ENCODE assay signal across 26 mouse cellular contexts in genomic region chr4:95178467-95178866, GRCm38 (mm10).
A peak's percentile ranks its signal among the peaks of the same experiment; 100 is the strongest.
DNase-seq lines count a peak whose midpoint lies in the region; ATAC-seq and TF ChIP-seq lines count a peak whose summit lies in the region.
"Had no signal": no experiment of that assay in that cellular context is flagged by ENCODE, and none has a peak within 500 bp of the region (broad histone marks: within the 10 kb centered on the region; RNA-seq: fewer than 3 reads in every experiment).

No protein-coding gene starts in this region.

- H3K4me2 ChIP-seq in stomach, postnatal 0 days (replicated peaks; ENCODE audit: low read depth): no peak overlapping the region
- H3K4me2 ChIP-seq: heart, embryonic 13.5 days; hindbrain, embryonic 12.5 days; limb, embryonic 15.5 days; midbrain, embryonic 13.5 days; neural tube, embryonic 15.5 days; stomach, embryonic 15.5 days had no signal

- peak overlapping the region; percentile 28; the same call in 1 of the 2 replicates for H3K27ac ChIP-seq in left cerebral cortex, adult 2 months
- no peak overlapping the region for H3K27ac ChIP-seq in stomach, postnatal 0 days (replicated peaks)
- H3K27ac ChIP-seq: gastrocnemius, adult 2 months; heart, embryonic 13.5 days; hindbrain, embryonic 12.5 days; limb, embryonic 10.5 days; limb, embryonic 15.5 days; midbrain, embryonic 13.5 days; neural tube, embryonic 15.5 days; stomach, embryonic 15.5 days had no signal

- H3K36me3 ChIP-seq in stomach, postnatal 0 days (ENCODE audit: control insufficient read depth, insufficient read depth, low read length): no peaks in the 10 kb centered on the region
- H3K36me3 ChIP-seq: heart, embryonic 13.5 days; hindbrain, embryonic 12.5 days; limb, embryonic 10.5 days; limb, embryonic 15.5 days; midbrain, embryonic 13.5 days; neural tube, embryonic 15.5 days; stomach, embryonic 15.5 days had no signal

- intact Hi-C loops in left cerebral cortex, adult 2 months (cut with DNase I): no loop called here

- no peak for TF ChIP-seq EP300 in stomach, postnatal 0 days (optimal IDR thresholded peaks at IDR 0.05)

- no peaks in the 10 kb centered on the region for H3K4me1 ChIP-seq in stomach, postnatal 0 days (replicated peaks; ENCODE audit: control insufficient read depth, insufficient read depth)
- H3K4me1 ChIP-seq: hindbrain, embryonic 12.5 days; limb, embryonic 15.5 days; midbrain, embryonic 13.5 days; neural tube, embryonic 15.5 days; stomach, embryonic 15.5 days had no signal

- H3K27me3 ChIP-seq in stomach, postnatal 0 days (ENCODE audit: control insufficient read depth, insufficient read depth, low read length): no peaks in the 10 kb centered on the region
- H3K27me3 ChIP-seq: heart, embryonic 13.5 days; hindbrain, embryonic 12.5 days; limb, embryonic 15.5 days; neural tube, embryonic 15.5 days; stomach, embryonic 15.5 days had no signal

- WGBS in stomach, postnatal 0 days: 35% methylated on average over 3 of the region's 3 CpGs

- no peak overlapping the region for H3K4me3 ChIP-seq in left cerebral cortex, adult 2 months
- no peak overlapping the region for H3K4me3 ChIP-seq in stomach, postnatal 0 days (ENCODE audit: low read depth, low read length)
- H3K4me3 ChIP-seq: gastrocnemius, adult 2 months; heart, embryonic 13.5 days; hindbrain, embryonic 12.5 days; limb, embryonic 10.5 days; limb, embryonic 15.5 days; midbrain, embryonic 13.5 days; neural tube, embryonic 15.5 days; stomach, embryonic 15.5 days had no signal

- H3K9me3 ChIP-seq in stomach, postnatal 0 days (ENCODE audit: control insufficient read depth, low read length): no peaks in the 10 kb centered on the region
- H3K9me3 ChIP-seq: heart, embryonic 13.5 days; hindbrain, embryonic 12.5 days; limb, embryonic 10.5 days; limb, embryonic 15.5 days; midbrain, embryonic 13.5 days; neural tube, embryonic 15.5 days; stomach, embryonic 15.5 days had no signal

- no peak for TF ChIP-seq CTCF in left cerebral cortex, adult 2 months (IDR thresholded peaks at IDR 0.05)
- no peak for TF ChIP-seq CTCF in stomach, postnatal 0 days (IDR thresholded peaks at IDR 0.05; ENCODE audit: low read depth)

- ATAC-seq in frontal cortex, adult (ENCODE audit: low TSS enrichment): peak; percentile 51; the same call in 1 of the 2 replicates
- ATAC-seq in stomach, postnatal 0 days (ENCODE audit: low FRiP score, low TSS enrichment): 0 out of 2 replicates have a peak, but pooled peaks have one; percentile 45
- ATAC-seq: activated CD4-positive, CD25-positive, alpha-beta regulatory T cell, adult 4 months; midbrain, embryonic 13.5 days had no signal

- H3K9ac ChIP-seq in stomach, postnatal 0 days (ENCODE audit: low read length): no peak overlapping the region
- H3K9ac ChIP-seq: heart, embryonic 13.5 days; hindbrain, embryonic 12.5 days; limb, embryonic 15.5 days; midbrain, embryonic 13.5 days; neural tube, embryonic 15.5 days; stomach, embryonic 15.5 days had no signal

- no peak for DNase-seq in frontal cortex, postnatal 25 days (ENCODE audit: low spot score in 2 of 2)
- no peak for DNase-seq in left cerebral cortex, adult 2 months (ENCODE audit: extremely low spot score in 1 of 2, low spot score in 2 of 2)
- DNase-seq in left cerebral cortex, adult 11 months (ENCODE audit: low spot score): no peak
- peak; percentile 30 for DNase-seq in 416B (ENCODE audit: low read depth)
- DNase-seq in stomach, postnatal 0 days (ENCODE audit: low spot score): no peak
- no peak for DNase-seq in kidney, postnatal 14 days
- DNase-seq: adrenal gland, adult 2 months; cerebellum, adult 2 months; cerebellum, postnatal 14 days; gastrocnemius, adult 2 months; gastrocnemius, postnatal 36 days; heart, adult 18-20 months; heart, postnatal 14 days; kidney, adult 11 months; kidney, postnatal 25 days; lung, postnatal 36 days; thymus, postnatal 14 days had no signal
